Mouse (Mus musculus): Measurements from ENCODE around the gene Spocd1. TPM values are rescaled to one million over a fixed set of nuclear protein-coding genes. Genes with fewer than 3 reads are reported as not detected.

Gene Spocd1
- polyA plus RNA-seq, 1 experiment from 2014 or later: 0.47 TPM

GRCm38 (mm10) chr4:129985161-129985670 is 56.2 kb downstream of the Spocd1 start:
- H3K27ac ChIP-seq (replicated peaks in 1 of 2; ENCODE audit: control insufficient read depth in 1 of 2, insufficient read depth in 1 of 2, low read depth in 2 of 2, low read length in 2 of 2): 0 out of 4 replicates have a peak overlapping the region, but pooled peaks of 1 of the 2 experiments have one; percentile 14

DNA sequence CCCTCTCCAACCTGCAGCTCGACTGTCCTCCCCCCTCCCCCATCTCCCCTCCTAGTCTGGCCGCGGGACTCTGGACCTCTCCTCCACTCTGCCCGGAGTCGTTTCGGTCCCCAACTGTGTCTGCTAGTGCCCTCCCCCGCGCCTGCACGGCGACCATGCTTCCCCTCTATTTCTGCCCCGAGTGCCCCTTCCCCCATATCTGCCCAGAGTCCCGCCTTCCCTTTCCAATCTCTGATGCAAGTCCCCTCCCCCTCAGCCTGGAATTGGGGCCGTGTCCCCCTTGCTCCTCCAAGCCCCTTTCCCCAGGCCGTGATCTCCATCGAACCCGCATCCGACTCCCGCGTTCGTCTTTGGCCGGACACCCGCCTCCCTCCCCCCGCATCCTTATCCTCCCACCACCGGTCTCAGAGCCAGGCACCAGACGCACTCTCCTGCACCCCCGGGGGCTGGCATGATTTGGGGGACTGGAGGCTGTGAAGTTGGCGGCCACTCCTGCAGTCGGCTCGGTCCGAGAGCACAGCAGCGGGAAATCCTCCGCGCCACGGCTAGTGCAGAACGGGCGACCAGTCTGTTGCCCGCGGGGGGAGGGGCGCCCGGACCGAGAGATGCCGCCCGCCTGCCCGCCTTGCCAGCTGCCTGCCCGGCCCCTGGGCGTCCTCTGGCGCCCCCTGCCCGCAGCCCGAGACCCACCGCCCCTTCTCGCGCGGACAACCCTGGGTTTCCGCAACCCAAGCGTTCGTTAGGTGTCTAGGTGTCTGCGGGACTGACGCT is 56.8 kb downstream of the Spocd1 start:
- WGBS: under 1% methylated on average over 58 of the region's 58 CpGs
- Histone ChIP-seq H3K36me3 (ENCODE audit: control insufficient read depth, insufficient read depth, low read length) (no peaks in the 10 kb centered on the region), H3K27ac (replicated peaks in 1 of 2; ENCODE audit: control insufficient read depth in 1 of 2, insufficient read depth in 1 of 2, low read depth in 2 of 2, low read length in 2 of 2) (no peak overlapping the region), H3K4me3 (ENCODE audit: control insufficient read depth in 1 of 2, insufficient read depth in 1 of 2, low read depth in 1 of 2, low read length in 2 of 2) (peak overlapping the region; percentile 61 to 67), H3K27me3 (ENCODE audit: control insufficient read depth, insufficient read depth, low read length) (peaks cover 68% of the 10 kb centered on the region), H3K9me3 (ENCODE audit: control insufficient read depth, low read length) (no peaks in the 10 kb centered on the region), H3K4me2 (ENCODE audit: low read length) (peak overlapping the region; percentile 97), H3K4me1 (ENCODE audit: control insufficient read depth in 2 of 2, insufficient read depth in 2 of 2, low read length in 2 of 2) (peaks cover 15 to 23% of the 10 kb centered on the region in 2 experiments; a peak in 2 of 4 replicates), H3K9ac (ENCODE audit: low read length) (peak overlapping the region; percentile 75)
- ATAC-seq (ENCODE audit: insufficient number of reproducible peaks, insufficient read depth, low FRiP score, low read depth): no peak

More at GRCm38 (mm10) chr4:129985161-129985670, 56.2 kb downstream of the Spocd1 start:
- peaks cover 15 to 23% of the 10 kb centered on the region in 2 experiments; a peak in 2 of 4 replicates for H3K4me1 ChIP-seq (ENCODE audit: control insufficient read depth in 2 of 2, insufficient read depth in 2 of 2, low read length in 2 of 2)
- H3K9me3 ChIP-seq (ENCODE audit: control insufficient read depth, low read length): no peaks in the 10 kb centered on the region
- peak overlapping the region; percentile 75 for H3K9ac ChIP-seq (ENCODE audit: low read length)
- no peaks in the 10 kb centered on the region for H3K36me3 ChIP-seq (ENCODE audit: control insufficient read depth, insufficient read depth, low read length)
- H3K4me3 ChIP-seq (ENCODE audit: control insufficient read depth in 1 of 2, insufficient read depth in 1 of 2, low read depth in 1 of 2, low read length in 2 of 2): peak overlapping the region; percentile 61 to 67
- ATAC-seq (ENCODE audit: insufficient number of reproducible peaks, insufficient read depth, low FRiP score, low read depth): 0 out of 2 replicates have a peak, but pooled peaks have one; percentile 10
- peaks cover 66% of the 10 kb centered on the region for H3K27me3 ChIP-seq (ENCODE audit: control insufficient read depth, insufficient read depth, low read length)
- peak overlapping the region; percentile 97 for H3K4me2 ChIP-seq (ENCODE audit: low read length)
- 1% methylated on average over 48 of the region's 48 CpGs for WGBS

DNA sequence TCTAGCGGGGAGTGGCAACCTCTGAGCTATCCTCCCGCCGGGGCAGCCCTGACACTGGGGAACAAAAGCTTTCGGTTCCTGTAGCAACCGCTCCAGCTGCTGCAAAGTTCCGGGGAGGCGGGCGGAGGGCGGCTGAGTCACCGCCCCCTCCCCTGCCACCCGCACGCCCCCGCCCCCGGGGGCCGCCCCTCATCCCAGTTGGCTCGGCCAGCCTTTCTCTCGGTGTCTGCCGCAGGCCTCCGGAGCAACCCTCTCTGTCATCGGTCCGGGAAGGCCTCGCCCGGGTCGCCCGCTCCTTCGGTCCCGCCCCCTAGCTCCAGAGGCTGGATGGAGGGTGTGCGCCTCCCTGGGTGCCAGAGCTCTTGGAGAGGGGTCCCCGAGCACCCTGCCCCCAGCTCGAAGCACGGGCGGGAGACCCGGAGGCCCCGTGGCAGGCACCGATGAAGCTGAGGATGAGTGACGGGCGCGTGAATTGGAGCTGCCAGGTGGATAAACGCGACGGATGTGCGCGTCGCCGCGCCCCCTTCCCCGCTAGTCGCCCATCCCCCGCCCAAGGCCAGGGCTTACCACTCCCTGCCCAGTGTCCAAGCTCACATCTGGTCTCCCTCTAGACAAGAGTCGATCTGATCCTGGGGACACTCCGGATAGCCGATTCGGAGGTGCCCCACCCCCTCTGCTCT is 58.9 kb downstream of the Spocd1 start:
- peaks cover 15 to 23% of the 10 kb centered on the region in 2 experiments; a peak in 2 of 4 replicates for H3K4me1 ChIP-seq (ENCODE audit: control insufficient read depth in 2 of 2, insufficient read depth in 2 of 2, low read length in 2 of 2)
- H3K9me3 ChIP-seq (ENCODE audit: control insufficient read depth, low read length): no peaks in the 10 kb centered on the region
- H3K27me3 ChIP-seq (ENCODE audit: control insufficient read depth, insufficient read depth, low read length): peaks cover 59% of the 10 kb centered on the region
- H3K4me2 ChIP-seq (ENCODE audit: low read length): peak overlapping the region; percentile 73
- ATAC-seq (ENCODE audit: insufficient number of reproducible peaks, insufficient read depth, low FRiP score, low read depth): peak; percentile 17; the same call in 1 of the 2 replicates
- H3K27ac ChIP-seq (replicated peaks in 1 of 2; ENCODE audit: control insufficient read depth in 1 of 2, insufficient read depth in 1 of 2, low read depth in 2 of 2, low read length in 2 of 2): no peak overlapping the region
- H3K9ac ChIP-seq (ENCODE audit: low read length): peak overlapping the region; percentile 62
- no peaks in the 10 kb centered on the region for H3K36me3 ChIP-seq (ENCODE audit: control insufficient read depth, insufficient read depth, low read length)
- WGBS: 0% methylated on average over 43 of the region's 53 CpGs
- peak overlapping the region; percentile 24 to 45 for H3K4me3 ChIP-seq (ENCODE audit: control insufficient read depth in 1 of 2, insufficient read depth in 1 of 2, low read depth in 1 of 2, low read length in 2 of 2)

- H3K36me3 ChIP-seq (ENCODE audit: control insufficient read depth, insufficient read depth, low read length): no peaks in the 10 kb centered on the region
- H3K9ac ChIP-seq (ENCODE audit: low read length): no peak overlapping the region
- H3K27ac ChIP-seq (replicated peaks in 1 of 2; ENCODE audit: control insufficient read depth in 1 of 2, insufficient read depth in 1 of 2, low read depth in 2 of 2, low read length in 2 of 2): no peak overlapping the region
- WGBS: 70% methylated on average over 4 of the region's 4 CpGs
- peaks cover 6 to 16% of the 10 kb centered on the region in 2 experiments; a peak in 2 of 4 replicates for H3K4me1 ChIP-seq (ENCODE audit: control insufficient read depth in 2 of 2, insufficient read depth in 2 of 2, low read length in 2 of 2)
- no peak overlapping the region for H3K4me3 ChIP-seq (ENCODE audit: control insufficient read depth in 1 of 2, insufficient read depth in 1 of 2, low read depth in 1 of 2, low read length in 2 of 2)
- H3K9me3 ChIP-seq (ENCODE audit: control insufficient read depth, low read length): no peaks in the 10 kb centered on the region
- ATAC-seq (ENCODE audit: insufficient number of reproducible peaks, insufficient read depth, low FRiP score, low read depth): no peak
- peaks cover 51% of the 10 kb centered on the region for H3K27me3 ChIP-seq (ENCODE audit: control insufficient read depth, insufficient read depth, low read length)
- no peak overlapping the region for H3K4me2 ChIP-seq (ENCODE audit: low read length)
Measured at GRCm38 (mm10) chr4:129989925-129990324, 60.9 kb downstream of the Spocd1 start.

DNA sequence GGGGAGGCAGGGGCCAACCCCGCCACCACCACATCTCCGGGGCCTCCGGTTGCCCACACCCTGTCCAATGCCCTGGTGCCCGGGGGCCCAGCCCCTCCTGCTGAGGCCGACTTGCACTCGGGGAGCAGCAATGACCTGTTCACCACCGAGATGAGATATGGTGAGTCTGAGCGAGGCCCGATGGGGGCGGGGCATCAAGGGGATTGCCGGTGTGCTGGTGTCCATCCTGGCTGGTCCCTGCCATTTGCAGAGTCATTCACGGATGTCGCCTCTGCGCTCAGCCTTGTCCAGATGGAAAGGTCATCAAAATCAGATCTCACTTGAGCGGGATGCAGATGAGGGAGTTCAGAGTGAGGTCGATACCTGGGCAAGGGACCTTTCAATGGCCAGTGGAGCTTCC is 63.7 kb downstream of the Spocd1 start:
- ATAC-seq (ENCODE audit: insufficient number of reproducible peaks, insufficient read depth, low FRiP score, low read depth): no peak
- Histone ChIP-seq H3K27me3 (ENCODE audit: control insufficient read depth, insufficient read depth, low read length) (peaks cover 35% of the 10 kb centered on the region), H3K9ac (ENCODE audit: low read length) (no peak overlapping the region), H3K9me3 (ENCODE audit: control insufficient read depth, low read length) (no peaks in the 10 kb centered on the region), H3K36me3 (ENCODE audit: control insufficient read depth, insufficient read depth, low read length) (no peaks in the 10 kb centered on the region), H3K4me2 (ENCODE audit: low read length) (no peak overlapping the region), H3K4me3 (ENCODE audit: control insufficient read depth in 1 of 2, insufficient read depth in 1 of 2, low read depth in 1 of 2, low read length in 2 of 2) (no peak overlapping the region), H3K27ac (replicated peaks in 1 of 2; ENCODE audit: control insufficient read depth in 1 of 2, insufficient read depth in 1 of 2, low read depth in 2 of 2, low read length in 2 of 2) (no peak overlapping the region), H3K4me1 (ENCODE audit: control insufficient read depth in 2 of 2, insufficient read depth in 2 of 2, low read length in 2 of 2) (peaks cover 0 to 4% of the 10 kb centered on the region in 2 experiments; a peak in 2 of 4 replicates)
- WGBS: 71% methylated on average over 16 of the region's 16 CpGs

- H3K4me3 ChIP-seq (ENCODE audit: control insufficient read depth in 1 of 2, insufficient read depth in 1 of 2, low read depth in 1 of 2, low read length in 2 of 2): no peak overlapping the region
- H3K27ac ChIP-seq (replicated peaks in 1 of 2; ENCODE audit: control insufficient read depth in 1 of 2, insufficient read depth in 1 of 2, low read depth in 2 of 2, low read length in 2 of 2): no peak overlapping the region
- peaks cover 32% of the 10 kb centered on the region for H3K27me3 ChIP-seq (ENCODE audit: control insufficient read depth, insufficient read depth, low read length)
- ATAC-seq (ENCODE audit: insufficient number of reproducible peaks, insufficient read depth, low FRiP score, low read depth): no peak
- peaks cover 0 to under 1% of the 10 kb centered on the region in 2 experiments; a peak in 1 of 4 replicates for H3K4me1 ChIP-seq (ENCODE audit: control insufficient read depth in 2 of 2, insufficient read depth in 2 of 2, low read length in 2 of 2)
- no peaks in the 10 kb centered on the region for H3K9me3 ChIP-seq (ENCODE audit: control insufficient read depth, low read length)
- no peaks in the 10 kb centered on the region for H3K36me3 ChIP-seq (ENCODE audit: control insufficient read depth, insufficient read depth, low read length)
- H3K4me2 ChIP-seq (ENCODE audit: low read length): no peak overlapping the region
- WGBS: 88% methylated on average over 5 of the region's 5 CpGs
- no peak overlapping the region for H3K9ac ChIP-seq (ENCODE audit: low read length)
Measured at GRCm38 (mm10) chr4:129993213-129993612, 64.2 kb downstream of the Spocd1 start.

DNA sequence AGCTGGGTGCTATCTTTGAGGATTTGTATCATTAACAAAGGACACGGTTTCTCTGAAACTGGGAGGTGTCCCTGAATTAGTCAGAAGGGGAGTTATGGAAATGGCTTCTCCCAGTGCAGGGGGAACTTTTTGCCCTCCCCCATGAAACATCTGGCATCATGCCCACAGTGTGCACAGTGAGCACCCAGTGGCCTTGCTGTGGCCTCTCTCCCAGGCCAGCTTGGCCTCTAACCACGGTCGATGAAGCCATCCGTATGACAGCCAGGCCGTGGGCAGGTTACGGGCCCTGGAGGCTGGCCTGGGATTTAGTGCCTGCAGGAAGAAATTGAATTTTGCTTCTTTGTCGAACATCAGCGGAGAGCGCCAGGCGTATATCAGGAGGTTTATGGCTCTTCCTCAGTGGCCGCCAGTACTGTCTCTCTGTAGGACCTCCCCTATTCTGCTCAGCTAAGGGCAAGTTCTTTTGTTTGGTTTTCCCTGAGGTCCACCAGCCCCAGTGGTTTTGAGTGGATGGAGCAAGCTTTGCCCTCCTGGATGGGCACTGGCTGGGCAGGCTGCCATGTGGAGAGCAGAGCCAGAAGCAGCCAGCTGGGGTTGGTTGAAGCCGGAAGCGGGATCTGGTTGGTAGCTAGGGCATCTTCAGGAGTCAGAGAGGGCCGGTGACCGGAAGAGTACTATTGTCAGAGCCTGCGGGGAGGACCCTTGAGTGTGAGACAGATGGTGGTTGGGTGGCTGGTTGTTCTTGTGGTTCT is 65.1 kb downstream of the Spocd1 start:
- WGBS: 82% methylated on average over 16 of the region's 16 CpGs
- Histone ChIP-seq H3K4me3 (ENCODE audit: control insufficient read depth in 1 of 2, insufficient read depth in 1 of 2, low read depth in 1 of 2, low read length in 2 of 2) (no peak overlapping the region), H3K36me3 (ENCODE audit: control insufficient read depth, insufficient read depth, low read length) (no peaks in the 10 kb centered on the region), H3K4me2 (ENCODE audit: low read length) (no peak overlapping the region), H3K27ac (replicated peaks in 1 of 2; ENCODE audit: control insufficient read depth in 1 of 2, insufficient read depth in 1 of 2, low read depth in 2 of 2, low read length in 2 of 2) (no peak overlapping the region), H3K9me3 (ENCODE audit: control insufficient read depth, low read length) (no peaks in the 10 kb centered on the region), H3K9ac (ENCODE audit: low read length) (no peak overlapping the region), H3K4me1 (ENCODE audit: control insufficient read depth in 2 of 2, insufficient read depth in 2 of 2, low read length in 2 of 2) (no peaks in the 10 kb centered on the region), H3K27me3 (ENCODE audit: control insufficient read depth, insufficient read depth, low read length) (peaks cover 23% of the 10 kb centered on the region)
- no peak for ATAC-seq (ENCODE audit: insufficient number of reproducible peaks, insufficient read depth, low FRiP score, low read depth)

All from heart, embryonic 14.5 days (tissue).